Mouse (Mus musculus) adipocyte (in vitro differentiated cells): ENCODE measurements at regions not wholly inside any gene's neighbourhood (a gene's known extent, or its start where the extent isn't known, plus 50 kb on each side); places are given as distances from the start of the nearest gene placed in this dataset.

Experiments
- DNase-seq: peaks from one replicate; pipeline ENCODE4 v3.0.0-alpha.2; 2016; ENCODE audit warnings: low spot score

- no peak for DNase-seq
These were observed 339.0 kb upstream of the Ddi1 start for GRCm38 (mm10) chr9:6608428-6609283.
